Mouse (Mus musculus) intestine, embryonic 14.5 days (tissue): Measurements from ENCODE around the gene Fgfr2. TPM values are rescaled to one million over a fixed set of nuclear protein-coding genes. Genes with fewer than 3 reads are reported as not detected.

Experiments used
- ATAC-seq: fragments of 200-750 bp; cut with Nextera tagmentation; replicated peaks from 2 replicates; pipeline ENCODE4 v1.8.0; 2017; ENCODE audit warnings: low read depth, moderate number of reproducible peaks, moderate TSS enrichment, moderate library complexity; ENCODE audit not compliant: low FRiP score, low TSS enrichment
- DNase-seq: peaks from one replicate; pipeline ENCODE4 v3.0.0-alpha.2; 2018; ENCODE audit warnings: low spot score
- H3K27ac ChIP-seq: fragments of 300-500 bp; sonication (generic); 2 replicates; pipeline ENCODE4 v1.5.1; 2014; ENCODE audit warnings: low read depth, mild to moderate bottlenecking, control low read depth
- H3K27me3 ChIP-seq: fragments of 300-500 bp; sonication (generic); replicated peaks from 2 replicates; pipeline ENCODE4 v1.6.1; 2014; ENCODE audit warnings: low read length, control low read depth; ENCODE audit not compliant: control insufficient read depth, insufficient read depth
- H3K36me3 ChIP-seq: fragments of 300-500 bp; sonication (generic); 2 replicates; pipeline ENCODE4 v1.6.1; 2014; ENCODE audit warnings: low read length, control low read depth; ENCODE audit not compliant: control insufficient read depth, insufficient read depth
- H3K4me1 ChIP-seq: fragments of 300-500 bp; sonication (generic); replicated peaks from 2 replicates; pipeline ENCODE4 v1.6.1; 2014; ENCODE audit warnings: low read length, control low read depth, mixed read lengths; ENCODE audit not compliant: control insufficient read depth, insufficient read depth
- H3K4me2 ChIP-seq: fragments of 300-500 bp; sonication (generic); 2 replicates; pipeline ENCODE4 v1.6.1; 2014; ENCODE audit warnings: low read length
- H3K4me3 ChIP-seq: fragments of 300-500 bp; sonication (generic); 2 replicates; pipeline ENCODE4 v1.5.1; 2014; ENCODE audit warnings: low read depth, low read length, control low read depth, mixed read lengths
- H3K9ac ChIP-seq: fragments of 300-500 bp; sonication (generic); 2 replicates; pipeline ENCODE4 v1.6.1; 2014; ENCODE audit warnings: mild to moderate bottlenecking, low read length
- H3K9me3 ChIP-seq: fragments of 300-500 bp; sonication (generic); 2 replicates; pipeline ENCODE4 v1.6.1; 2016; ENCODE audit warnings: low read length, control low read depth; ENCODE audit not compliant: control insufficient read depth
- WGBS: fragments of 180-500 bp; shearing (Covaris S2); extraction: QIAGEN DNeasy Blood & Tissue Kit; methylation state at CpG from one replicate; pipeline ENCODE4 v1.1.7; 2014; 5-methylcytosine and 5-hydroxymethylcytosine counted together
- polyA plus RNA-seq: library from polyadenylated mRNA; unstranded; fragments of >200 nt; fragmentation: Nextera tagmentation; extraction: Ambion mirVana; gene quantifications from 2 replicates; pipeline ENCODE4 v1.2.1, GENCODE M21; 2014

Fgfr2 gene
- polyA plus RNA-seq, 1 experiment from 2014 or later, result 105 TPM

DNA sequence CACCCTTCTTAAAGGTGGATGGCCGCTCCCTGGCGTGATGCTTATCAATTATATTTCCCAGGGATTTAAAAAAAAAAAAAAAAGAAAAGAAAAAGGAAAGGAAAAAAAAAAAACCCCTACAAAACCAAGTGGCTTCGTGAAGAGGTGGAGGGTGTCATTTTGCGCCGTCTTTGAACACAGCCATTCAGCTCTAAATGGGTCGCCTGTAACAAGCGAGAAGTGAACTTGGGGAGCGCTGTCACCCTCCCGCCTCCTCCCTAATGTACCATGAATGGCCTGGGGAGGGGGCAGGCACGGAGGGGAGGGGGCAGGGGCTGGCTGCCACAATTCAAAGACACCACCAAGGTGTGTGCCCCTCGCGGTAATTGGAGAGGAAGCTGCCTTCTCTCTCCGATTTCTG is 1478.6 kb downstream of the Fgfr2 start:
- Histone ChIP-seq H3K4me2 (peak overlapping the region; percentile 2), H3K27me3 (peaks cover 54% of the 10 kb centered on the region), H3K9me3 (no peaks in the 10 kb centered on the region), H3K9ac (no peak overlapping the region), H3K27ac (no peak overlapping the region), H3K36me3 (no peaks in the 10 kb centered on the region), H3K4me3 (no peak overlapping the region), H3K4me1 (no peaks in the 10 kb centered on the region)
- ATAC-seq (no peak), DNase-seq (no peak)
- WGBS, result 2% methylated on average over 13 of the region's 13 CpGs

DNA sequence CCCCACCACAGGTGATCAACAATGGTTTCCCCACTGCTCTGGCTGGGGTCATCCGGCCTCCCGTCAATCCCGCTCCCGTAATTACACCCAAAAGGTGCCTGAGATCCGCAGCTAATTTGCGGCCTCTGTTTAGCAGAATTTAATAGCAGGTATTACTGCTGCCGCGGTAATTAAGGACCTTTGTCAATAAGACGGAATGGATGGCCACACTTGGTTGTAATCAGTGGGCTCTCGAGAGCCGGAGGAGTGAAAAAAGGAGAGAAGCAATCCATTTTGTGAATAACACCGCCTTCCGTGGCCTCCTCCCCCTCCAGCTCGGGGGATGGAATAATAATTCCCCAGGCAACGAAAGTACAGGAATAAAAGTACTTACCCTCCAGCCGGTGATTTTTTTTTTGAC is 1479.1 kb downstream of the Fgfr2 start:
- WGBS, result under 1% methylated on average over 16 of the region's 16 CpGs
- Histone ChIP-seq H3K4me1 (no peaks in the 10 kb centered on the region), H3K9me3 (no peaks in the 10 kb centered on the region), H3K9ac (no peak overlapping the region), H3K4me2 (peak overlapping the region; percentile 2), H3K27ac (no peak overlapping the region), H3K27me3 (peaks cover 54% of the 10 kb centered on the region), H3K4me3 (no peak overlapping the region), H3K36me3 (no peaks in the 10 kb centered on the region)
- DNase-seq, result no peak
- ATAC-seq, result no peak

- Histone ChIP-seq H3K27ac (no peak overlapping the region), H3K9me3 (no peaks in the 10 kb centered on the region), H3K4me1 (no peaks in the 10 kb centered on the region), H3K4me2 (no peak overlapping the region), H3K9ac (no peak overlapping the region), H3K4me3 (no peak overlapping the region), H3K36me3 (no peaks in the 10 kb centered on the region), H3K27me3 (peaks cover 54% of the 10 kb centered on the region)
- ATAC-seq (no peak), DNase-seq (peak; percentile 49)
- 19% methylated on average over 13 of the region's 13 CpGs for WGBS
Measured at GRCm38 (mm10) chr7:131643341-131643840, 1479.8 kb downstream of the Fgfr2 start.

DNA sequence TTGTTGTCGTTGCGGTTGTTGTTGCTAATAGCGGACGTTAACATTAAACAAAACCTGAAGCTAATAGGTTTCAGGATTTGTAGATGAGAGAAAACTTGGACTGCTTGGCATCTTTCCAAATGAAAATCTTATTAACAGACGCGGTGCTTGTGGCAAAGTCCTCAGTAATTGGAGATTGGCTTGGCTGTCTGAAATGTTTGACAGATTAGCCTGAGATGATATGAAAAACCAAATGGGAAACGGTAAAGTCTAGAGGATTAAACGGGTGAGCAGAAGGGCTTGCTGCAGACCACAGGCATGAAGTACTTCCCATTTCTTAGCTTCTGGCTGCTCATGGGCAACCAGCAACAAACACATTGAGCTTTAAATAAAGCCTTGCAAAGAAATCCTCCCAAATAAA is 1493.6 kb downstream of the Fgfr2 start:
- no peak overlapping the region for H3K9ac ChIP-seq
- no peaks in the 10 kb centered on the region for H3K4me1 ChIP-seq
- H3K4me2 ChIP-seq, result no peak overlapping the region
- H3K27me3 ChIP-seq, result no peaks in the 10 kb centered on the region
- H3K36me3 ChIP-seq, result no peaks in the 10 kb centered on the region
- WGBS, result 83% methylated on average over 8 of the region's 8 CpGs
- no peak overlapping the region for H3K4me3 ChIP-seq
- ATAC-seq (no peak), DNase-seq (no peak)
- H3K9me3 ChIP-seq, result no peaks in the 10 kb centered on the region
- no peak overlapping the region for H3K27ac ChIP-seq

GRCm38 (mm10) chr7:131628846-131629391 is 1494.2 kb downstream of the Fgfr2 start:
- no peak for DNase-seq

GRCm38 (mm10) chr7:131628356-131628755 is 1494.8 kb downstream of the Fgfr2 start:
- Histone ChIP-seq H3K4me3 (no peak overlapping the region), H3K4me1 (no peaks in the 10 kb centered on the region), H3K9me3 (no peaks in the 10 kb centered on the region), H3K9ac (no peak overlapping the region), H3K4me2 (no peak overlapping the region), H3K27me3 (no peaks in the 10 kb centered on the region), H3K36me3 (no peaks in the 10 kb centered on the region), H3K27ac (no peak overlapping the region)
- ATAC-seq, result no peak
- no peak for DNase-seq
- 86% methylated on average over 17 of the region's 17 CpGs for WGBS

More at GRCm38 (mm10) chr7:131628846-131629391, 1494.2 kb downstream of the Fgfr2 start:
- H3K4me2 ChIP-seq, result no peak overlapping the region
- no peak overlapping the region for H3K27ac ChIP-seq
- no peaks in the 10 kb centered on the region for H3K27me3 ChIP-seq
- no peak for ATAC-seq
- WGBS, result 88% methylated on average over 13 of the region's 13 CpGs
- H3K4me3 ChIP-seq, result no peak overlapping the region
- no peak overlapping the region for H3K9ac ChIP-seq
- no peaks in the 10 kb centered on the region for H3K36me3 ChIP-seq
- H3K4me1 ChIP-seq, result no peaks in the 10 kb centered on the region
- no peaks in the 10 kb centered on the region for H3K9me3 ChIP-seq

DNA sequence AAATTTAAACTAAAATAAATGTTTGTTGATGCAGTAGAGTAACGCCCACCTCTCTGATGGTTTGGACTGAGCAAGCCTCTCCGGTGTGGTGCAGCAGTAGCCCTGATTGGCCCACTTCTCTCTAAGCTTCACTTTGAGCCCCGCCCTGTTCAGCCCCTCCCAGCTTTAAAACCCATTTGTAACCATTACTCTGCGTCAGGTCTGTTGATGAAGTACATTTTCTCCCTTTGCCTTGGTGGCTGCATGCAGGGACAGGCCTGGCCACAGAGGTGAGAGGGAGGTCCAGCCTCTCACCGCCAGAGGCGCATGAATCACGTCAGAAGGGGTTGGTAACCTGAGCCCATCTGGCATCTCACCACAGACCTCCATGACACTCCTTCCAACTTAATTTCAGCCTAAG is 1513.5 kb downstream of the Fgfr2 start:
- ATAC-seq (no peak), DNase-seq (no peak)
- Histone ChIP-seq H3K27ac (no peak overlapping the region), H3K4me2 (no peak overlapping the region), H3K4me1 (no peaks in the 10 kb centered on the region), H3K9ac (no peak overlapping the region), H3K36me3 (no peaks in the 10 kb centered on the region), H3K9me3 (no peaks in the 10 kb centered on the region), H3K4me3 (no peak overlapping the region), H3K27me3 (no peaks in the 10 kb centered on the region)
- 15% methylated on average over 7 of the region's 7 CpGs for WGBS

DNA sequence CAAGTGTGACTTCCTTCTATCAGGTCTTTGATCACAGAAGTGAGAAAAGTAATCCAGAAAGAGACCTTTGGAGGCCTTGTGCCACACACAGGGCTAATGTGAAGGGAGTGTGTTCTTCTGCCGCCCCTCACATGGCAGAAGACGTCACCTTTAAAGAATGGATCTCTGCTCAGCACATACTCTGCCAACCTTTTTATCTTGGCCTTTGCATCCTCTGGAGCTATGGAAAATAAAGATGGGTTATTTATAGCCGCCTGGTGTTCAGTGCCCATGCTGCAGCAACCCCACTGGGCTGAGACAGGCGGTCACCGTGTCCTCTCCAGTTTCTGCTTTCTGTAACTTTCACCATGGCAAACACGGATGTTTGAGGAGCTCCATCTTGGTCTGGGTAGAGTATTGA is 1515.1 kb downstream of the Fgfr2 start:
- H3K9ac ChIP-seq, result no peak overlapping the region
- H3K4me2 ChIP-seq, result no peak overlapping the region
- ATAC-seq (no peak), DNase-seq (no peak)
- H3K27ac ChIP-seq, result no peak overlapping the region
- no peak overlapping the region for H3K4me3 ChIP-seq
- 92% methylated on average over 6 of the region's 6 CpGs for WGBS
- no peaks in the 10 kb centered on the region for H3K4me1 ChIP-seq
- no peaks in the 10 kb centered on the region for H3K27me3 ChIP-seq
- H3K9me3 ChIP-seq, result no peaks in the 10 kb centered on the region
- no peaks in the 10 kb centered on the region for H3K36me3 ChIP-seq

- H3K4me2 ChIP-seq, result no peak overlapping the region
- 77% methylated on average over 4 of the region's 4 CpGs for WGBS
- no peaks in the 10 kb centered on the region for H3K36me3 ChIP-seq
- H3K27me3 ChIP-seq, result no peaks in the 10 kb centered on the region
- no peaks in the 10 kb centered on the region for H3K4me1 ChIP-seq
- ATAC-seq (no peak), DNase-seq (no peak)
- H3K4me3 ChIP-seq, result no peak overlapping the region
- no peaks in the 10 kb centered on the region for H3K9me3 ChIP-seq
- H3K9ac ChIP-seq, result no peak overlapping the region
- H3K27ac ChIP-seq, result no peak overlapping the region
Measured at GRCm38 (mm10) chr7:131605481-131605880, 1517.7 kb downstream of the Fgfr2 start.
